ENCODE assay signal across 8 mouse cellular contexts in genomic region chr2:91082844-91083243, GRCm38 (mm10). TPM values are rescaled to one million over a fixed set of nuclear protein-coding genes. Genes with fewer than 3 reads are reported as not detected.
DNase-seq lines count a peak whose midpoint lies in the region; ATAC-seq and TF ChIP-seq lines count a peak whose summit lies in the region.

No protein-coding gene starts in this region.

- no peak for TF ChIP-seq CTCF in left cerebral cortex, adult 2 months (IDR thresholded peaks at IDR 0.05)

- no peak for DNase-seq in left cerebral cortex, adult 2 months (ENCODE audit: extremely low spot score in 1 of 2, low spot score in 2 of 2)
- DNase-seq in left cerebral cortex, postnatal 36 days (ENCODE audit: low spot score in 2 of 2) = no peak
- peak; percentile 60 for DNase-seq in liver, embryonic 11.5 days (ENCODE audit: low spot score)
- peak; percentile 63 for DNase-seq in skeletal muscle tissue, adult 2 months (ENCODE audit: low read depth, low spot score)
- DNase-seq in frontal cortex, postnatal 14 days (ENCODE audit: low spot score in 2 of 2) = no peak
- no peak for DNase-seq in layer of hippocampus, postnatal 14 days (ENCODE audit: low spot score in 2 of 2)
- DNase-seq in c-Kit-positive CD71-positive TER-119-positive erythroid progenitor cells, embryonic 14.5 days (ENCODE audit: low spot score) = no peak

- H3K27ac ChIP-seq in left cerebral cortex, adult 2 months = peak overlapping the region; percentile 57
- peak overlapping the region; percentile 65 for H3K27ac ChIP-seq in liver, embryonic 11.5 days (ENCODE audit: low read depth, low read length)

- WGBS in liver, embryonic 11.5 days = 30% methylated on average over 11 of the region's 11 CpGs

- intact Hi-C loops in left cerebral cortex, adult 2 months (cut with DNase I) = no loop called here
- intact Hi-C loops in left cerebral cortex, postnatal 36 days (cut with DNase I) = no loop called here

- no peaks in the 10 kb centered on the region for H3K9me3 ChIP-seq in liver, embryonic 11.5 days (ENCODE audit: control insufficient read depth, low read length)

- H3K36me3 ChIP-seq in liver, embryonic 11.5 days (ENCODE audit: control insufficient read depth, insufficient read depth, low read length) = no peaks in the 10 kb centered on the region

- H3K27me3 ChIP-seq in liver, embryonic 11.5 days (replicated peaks; ENCODE audit: control insufficient read depth, insufficient read depth, low read length) = no peaks in the 10 kb centered on the region

- peak overlapping the region; percentile 18 for H3K4me2 ChIP-seq in liver, embryonic 11.5 days

- peaks cover 13% of the 10 kb centered on the region for H3K4me1 ChIP-seq in liver, embryonic 11.5 days (replicated peaks; ENCODE audit: control insufficient read depth, insufficient read depth, low read length)

- peak overlapping the region; percentile 59 for H3K9ac ChIP-seq in liver, embryonic 11.5 days (ENCODE audit: low read depth, low read length)

- H3K4me3 ChIP-seq in left cerebral cortex, adult 2 months = no peak overlapping the region
- no peak overlapping the region for H3K4me3 ChIP-seq in liver, embryonic 11.5 days (ENCODE audit: low read depth, low read length)

- peak; percentile 60 for ATAC-seq in granulocyte monocyte progenitor cell, adult 5-6 weeks (replicated peaks; ENCODE audit: poor library complexity, severe bottlenecking)
- peak; percentile 43 for ATAC-seq in liver, embryonic 11.5 days (replicated peaks; ENCODE audit: low FRiP score)

RNA-seq across cellular contexts. Expression of gene Spi1, which starts 0.7 kb away (rescaled TPM):
- 1 to 10 TPM; 3.4 to 4.8 TPM for total RNA-seq in left cerebral cortex, adult 2 months (2021)
- total RNA-seq in left cerebral cortex, postnatal 36 days (2021) = 1 to 10 TPM; 4.1 to 5.5 TPM
- total RNA-seq in granulocyte monocyte progenitor cell, adult 5-6 weeks (2014; fragmentation: Nextera tagmentation) = 208 and 244 TPM in 2 replicates
- 114 and 139 TPM in 2 replicates for total RNA-seq in granulocyte monocyte progenitor cell, adult 5-6 weeks (2017)
- polyA plus RNA-seq in liver, embryonic 11.5 days (2014; fragmentation: Nextera tagmentation; extraction: Ambion mirVana) = 19.5 and 22.7 TPM in 2 replicates
- 1 to 10 TPM; 4.0 to 4.5 TPM for total RNA-seq in layer of hippocampus, postnatal 14 days (2021)

RNA-seq across cellular contexts. Expression of gene Slc39a13, which starts 12.6 kb away (rescaled TPM):
- 10 to 100 TPM; 30.1 to 32.3 TPM for total RNA-seq in left cerebral cortex, adult 2 months (2021)
- 10 to 100 TPM; 27.6 to 36.6 TPM for total RNA-seq in left cerebral cortex, postnatal 36 days (2021)
- total RNA-seq in granulocyte monocyte progenitor cell, adult 5-6 weeks (2014; fragmentation: Nextera tagmentation) = 10.0 and 35.1 TPM in 2 replicates
- 4.8 and 9.4 TPM in 2 replicates for total RNA-seq in granulocyte monocyte progenitor cell, adult 5-6 weeks (2017)
- polyA plus RNA-seq in liver, embryonic 11.5 days (2014; fragmentation: Nextera tagmentation; extraction: Ambion mirVana) = 19.6 and 20.0 TPM in 2 replicates
- total RNA-seq in layer of hippocampus, postnatal 14 days (2021) = 10 to 100 TPM; 24.7 to 29.6 TPM

RNA-seq across cellular contexts. Expression of gene Psmc3, which starts 29.0 kb away (rescaled TPM):
- 100 to 1,000 TPM; 205 to 207 TPM for total RNA-seq in left cerebral cortex, adult 2 months (2021)
- total RNA-seq in left cerebral cortex, postnatal 36 days (2021) = 100 to 1,000 TPM; 206 to 234 TPM
- total RNA-seq in granulocyte monocyte progenitor cell, adult 5-6 weeks (2014; fragmentation: Nextera tagmentation) = 155 and 159 TPM in 2 replicates
- 282 TPM in 2 replicates for total RNA-seq in granulocyte monocyte progenitor cell, adult 5-6 weeks (2017)
- 324 and 347 TPM in 2 replicates for polyA plus RNA-seq in liver, embryonic 11.5 days (2014; fragmentation: Nextera tagmentation; extraction: Ambion mirVana)
- 100 to 1,000 TPM; 214 to 234 TPM for total RNA-seq in layer of hippocampus, postnatal 14 days (2021)

RNA-seq across cellular contexts. Expression of gene Mybpc3, which starts 35.1 kb away (rescaled TPM):
- total RNA-seq in left cerebral cortex, adult 2 months (2021) = under 1 TPM; 0.33 to 0.43 TPM
- total RNA-seq in left cerebral cortex, postnatal 36 days (2021) = under 1 TPM; 0.41 to 0.81 TPM
- total RNA-seq in granulocyte monocyte progenitor cell, adult 5-6 weeks (2014; fragmentation: Nextera tagmentation) = 1.5 TPM in 1 of 2 replicates, not detected in the other
- total RNA-seq in granulocyte monocyte progenitor cell, adult 5-6 weeks (2017) = 0.62 TPM in 1 of 2 replicates, not detected in the other
- 1.2 and 5.0 TPM in 2 replicates for polyA plus RNA-seq in liver, embryonic 11.5 days (2014; fragmentation: Nextera tagmentation; extraction: Ambion mirVana)
- under 1 TPM; 0.48 to 0.62 TPM for total RNA-seq in layer of hippocampus, postnatal 14 days (2021)

RNA-seq across cellular contexts. Expression of gene Rapsn, which starts 47.4 kb away (rescaled TPM):
- total RNA-seq in left cerebral cortex, adult 2 months (2021) = under 1 TPM; 0.44 to 0.57 TPM
- total RNA-seq in left cerebral cortex, postnatal 36 days (2021) = under 1 TPM; 0.47 to 0.54 TPM
- 1.5 and 8.2 TPM in 2 replicates for total RNA-seq in granulocyte monocyte progenitor cell, adult 5-6 weeks (2014; fragmentation: Nextera tagmentation)
- total RNA-seq in granulocyte monocyte progenitor cell, adult 5-6 weeks (2017) = 0.39 TPM in 1 of 2 replicates, not detected in the other
- 1.4 and 2.0 TPM in 2 replicates for polyA plus RNA-seq in liver, embryonic 11.5 days (2014; fragmentation: Nextera tagmentation; extraction: Ambion mirVana)
- total RNA-seq in layer of hippocampus, postnatal 14 days (2021) = under 1 TPM; 0.35 to 0.43 TPM

Comparison
In these comparisons a context has a peak if more than half of its experiments do, and no peak if none do; other contexts are left out.
1. DNase-seq: peak in liver, embryonic 11.5 days (single experiment) and skeletal muscle tissue, adult 2 months (single experiment); none in left cerebral cortex, adult 2 months (0 of 2), left cerebral cortex, postnatal 36 days (0 of 2), frontal cortex, postnatal 14 days (0 of 2), layer of hippocampus, postnatal 14 days (0 of 2) and c-Kit-positive CD71-positive TER-119-positive erythroid progenitor cells, embryonic 14.5 days (single experiment).
2. RNA of gene Spi1, which starts 0.7 kb away (total RNA-seq): 114 to 244 TPM in granulocyte monocyte progenitor cell, adult 5-6 weeks; 4.1 to 5.5 TPM in left cerebral cortex, postnatal 36 days, 3.4 to 4.8 TPM in left cerebral cortex, adult 2 months and 4.0 to 4.5 TPM in layer of hippocampus, postnatal 14 days; every median in the first group is over 10 times any median in the second.